Mouse (Mus musculus) heart, postnatal 0 days (tissue): ENCODE data around the gene Jazf1. TPM values are rescaled to one million over a fixed set of nuclear protein-coding genes. Genes with fewer than 3 reads are reported as not detected.

Source experiments
- ATAC-seq: fragments of 200-750 bp; cut with Nextera tagmentation; 2 replicates; pipeline ENCODE4 v1.8.0; 2017; ENCODE audit warnings: low read depth, moderate number of reproducible peaks, moderate library complexity; ENCODE audit not compliant: insufficient read depth
- DNase-seq: peaks from one replicate; pipeline ENCODE4 v3.0.0-alpha.2; 2016; ENCODE audit warnings: low spot score
- H3K27ac ChIP-seq: fragments of 300-500 bp; sonication (generic); 2 replicates; pipeline ENCODE4 v1.5.1; 2014; ENCODE audit warnings: low read depth, mild to moderate bottlenecking
- H3K27me3 ChIP-seq: fragments of 300-500 bp; sonication (generic); 2 replicates; pipeline ENCODE4 v1.6.1; 2014; ENCODE audit warnings: low read length, mixed read lengths; ENCODE audit not compliant: control insufficient read depth, insufficient read depth
- H3K36me3 ChIP-seq: fragments of 300-500 bp; sonication (generic); replicated peaks from 2 replicates; pipeline ENCODE4 v1.6.1; 2014; ENCODE audit warnings: low read length, mixed read lengths; ENCODE audit not compliant: control insufficient read depth, insufficient read depth
- H3K4me1 ChIP-seq: fragments of 300-500 bp; sonication (generic); 2 replicates; pipeline ENCODE4 v1.6.1; 2014; ENCODE audit warnings: antibody characterized with exemption; ENCODE audit not compliant: control insufficient read depth, insufficient read depth
- H3K4me2 ChIP-seq: fragments of 300-500 bp; sonication (generic); 2 replicates; pipeline ENCODE4 v1.6.1; 2014; ENCODE audit warnings: low read depth, mild to moderate bottlenecking, low read length, moderate library complexity
- H3K4me3 ChIP-seq: fragments of 300-500 bp; sonication (generic); 2 replicates; pipeline ENCODE4 v1.5.1; 2014; ENCODE audit warnings: low read depth, low read length
- H3K9ac ChIP-seq: fragments of 300-500 bp; sonication (generic); replicated peaks from 2 replicates; pipeline ENCODE4 v1.6.1; 2014; ENCODE audit warnings: low read depth, low read length, mixed read lengths
- H3K9me3 ChIP-seq: fragments of 300-500 bp; sonication (generic); replicated peaks from 2 replicates; pipeline ENCODE4 v1.6.1; 2016; ENCODE audit warnings: low read length; ENCODE audit not compliant: control insufficient read depth
- CTCF ChIP-seq: IDR thresholded peaks from 2 replicates; pipeline ENCODE4 v1.5.1; 2016; ENCODE audit warnings: antibody characterized with exemption, control low read depth, low read depth
- EP300 ChIP-seq: IDR thresholded peaks from 2 replicates; pipeline ENCODE4 v1.6.1; 2016; ENCODE audit warnings: antibody characterized with exemption, low read depth
- WGBS: fragments of 180-500 bp; shearing (Covaris S2); extraction: QIAGEN DNeasy Blood & Tissue Kit; methylation state at CpG from one replicate; pipeline ENCODE4 v1.1.7; 2014; 5-methylcytosine and 5-hydroxymethylcytosine counted together
- polyA plus RNA-seq: library from polyadenylated mRNA; unstranded; fragments of >200 nt; fragmentation: Nextera tagmentation; extraction: Ambion mirVana; gene quantifications from 2 replicates; pipeline ENCODE4 v1.2.1, GENCODE M21; 2015
- total RNA-seq: library from RNA; depleted of rRNA; stranded (reverse); fragments of >200 nt; gene quantifications from 2 replicates; pipeline ENCODE4 v1.2.3, GENCODE M21; 2014; ENCODE audit warnings: low replicate concordance

Gene Jazf1
- total and polyA plus RNA-seq, 2 experiments from 2014 or later, result 6.0 to 9.5 TPM

GRCm38 (mm10) chr6:53071732-53072131, 3.3 kb upstream of the Jazf1 start:
- 86% methylated on average over 6 of the region's 6 CpGs for WGBS
- no peak overlapping the region for H3K9ac ChIP-seq
- no peaks in the 10 kb centered on the region for H3K36me3 ChIP-seq
- no peak overlapping the region for H3K4me3 ChIP-seq
- no peak overlapping the region for H3K27ac ChIP-seq
- H3K9me3 ChIP-seq, result no peaks in the 10 kb centered on the region
- no peaks in the 10 kb centered on the region for H3K27me3 ChIP-seq
- TF ChIP-seq EP300 (no peak), CTCF (no peak)
- DNase-seq (no peak), ATAC-seq (no peak)
- H3K4me2 ChIP-seq, result no peak overlapping the region
- peaks cover 26% of the 10 kb centered on the region for H3K4me1 ChIP-seq

GRCm38 (mm10) chr6:53069976-53070575, 1.6 kb upstream of the Jazf1 start:
- TF ChIP-seq CTCF (no peak), EP300 (no peak; the same call in 1 of the 2 replicates)
- WGBS, result 16% methylated on average over 5 of the region's 5 CpGs
- H3K4me2 ChIP-seq, result peak overlapping the region; percentile 27; the same call in 1 of the 2 replicates
- no peaks in the 10 kb centered on the region for H3K9me3 ChIP-seq
- H3K4me1 ChIP-seq, result peaks cover 26% of the 10 kb centered on the region
- H3K36me3 ChIP-seq, result no peaks in the 10 kb centered on the region
- peak; percentile 54 for DNase-seq
- no peak overlapping the region for H3K4me3 ChIP-seq
- peak; percentile 68 for ATAC-seq
- H3K27me3 ChIP-seq, result no peaks in the 10 kb centered on the region
- no peak overlapping the region for H3K9ac ChIP-seq
- H3K27ac ChIP-seq, result peak overlapping the region; percentile 40

GRCm38 (mm10) chr6:53068875-53069178, 396 bp upstream of the Jazf1 start:
- H3K36me3 ChIP-seq, result no peaks in the 10 kb centered on the region
- DNase-seq (no peak), ATAC-seq (no peak)
- H3K27me3 ChIP-seq, result no peaks in the 10 kb centered on the region
- WGBS, result 6% methylated on average over 6 of the region's 6 CpGs
- H3K27ac ChIP-seq, result peak overlapping the region; percentile 81
- H3K4me3 ChIP-seq, result peak overlapping the region; percentile 93
- H3K4me2 ChIP-seq, result peak overlapping the region; percentile 66
- H3K9ac ChIP-seq, result peak overlapping the region; percentile 91
- H3K9me3 ChIP-seq, result no peaks in the 10 kb centered on the region
- H3K4me1 ChIP-seq, result peaks cover 26% of the 10 kb centered on the region
- TF ChIP-seq EP300, result no peak
- no peak for TF ChIP-seq CTCF

- Histone ChIP-seq H3K4me2 (peak overlapping the region; percentile 66), H3K4me1 (peaks cover 26% of the 10 kb centered on the region), H3K27ac (peak overlapping the region; percentile 81), H3K4me3 (peak overlapping the region; percentile 93), H3K27me3 (no peaks in the 10 kb centered on the region), H3K9me3 (no peaks in the 10 kb centered on the region), H3K36me3 (no peaks in the 10 kb centered on the region), H3K9ac (peak overlapping the region; percentile 91)
- ATAC-seq, result 0 out of 2 replicates have a peak, but pooled peaks have one; percentile 13
- no peak for TF ChIP-seq EP300
- TF ChIP-seq CTCF, result no peak
- 7% methylated on average over 39 of the region's 41 CpGs for WGBS
- DNase-seq, result no peak
Observed at GRCm38 (mm10) chr6:53067446-53067988, 914 bp downstream of the Jazf1 start.

GRCm38 (mm10) chr6:53066978-53067377, 1.5 kb downstream of the Jazf1 start:
- DNase-seq (no peak), ATAC-seq (no peak)
- H3K4me3 ChIP-seq, result no peak overlapping the region
- H3K36me3 ChIP-seq, result no peaks in the 10 kb centered on the region
- WGBS, result 79% methylated on average over 3 of the region's 3 CpGs
- TF ChIP-seq EP300 (no peak), CTCF (no peak)
- no peak overlapping the region for H3K9ac ChIP-seq
- no peak overlapping the region for H3K27ac ChIP-seq
- no peaks in the 10 kb centered on the region for H3K27me3 ChIP-seq
- H3K9me3 ChIP-seq, result no peaks in the 10 kb centered on the region
- H3K4me1 ChIP-seq, result peaks cover 26% of the 10 kb centered on the region
- H3K4me2 ChIP-seq, result peak overlapping the region; percentile 66; the same call in 1 of the 2 replicates

GRCm38 (mm10) chr6:53064070-53064469, 4.4 kb downstream of the Jazf1 start:
- no peaks in the 10 kb centered on the region for H3K36me3 ChIP-seq
- WGBS, result 77% methylated on average over 4 of the region's 4 CpGs
- H3K4me3 ChIP-seq, result no peak overlapping the region
- H3K4me2 ChIP-seq, result no peak overlapping the region
- peaks cover 4% of the 10 kb centered on the region; the same call in 1 of the 2 replicates for H3K4me1 ChIP-seq
- H3K9me3 ChIP-seq, result no peaks in the 10 kb centered on the region
- TF ChIP-seq CTCF, result no peak
- TF ChIP-seq EP300, result no peak
- no peak overlapping the region for H3K27ac ChIP-seq
- ATAC-seq, result no peak
- no peak for DNase-seq
- H3K9ac ChIP-seq, result no peak overlapping the region
- no peaks in the 10 kb centered on the region for H3K27me3 ChIP-seq
